Mouse (Mus musculus) G1E (cell line): Measurements from ENCODE around the gene Cpsf7.

Source experiments
- CTCF ChIP-seq: IDR thresholded peaks from 2 replicates; pipeline ENCODE4 v1.5.1; 2012; ENCODE audit warnings: low read depth, low read length, inconsistent platforms, mixed read lengths
- GATA1 ChIP-seq: IDR thresholded peaks from 2 replicates; pipeline ENCODE4 v1.6.1; 2012; ENCODE audit warnings: borderline replicate concordance, low read length, inconsistent platforms, mixed read lengths
- TAL1 ChIP-seq: conservative IDR thresholded peaks from 2 replicates; pipeline ENCODE4 v1.6.1; 2012; ENCODE audit warnings: low read depth, low read length, inconsistent platforms, mixed read lengths

DNA sequence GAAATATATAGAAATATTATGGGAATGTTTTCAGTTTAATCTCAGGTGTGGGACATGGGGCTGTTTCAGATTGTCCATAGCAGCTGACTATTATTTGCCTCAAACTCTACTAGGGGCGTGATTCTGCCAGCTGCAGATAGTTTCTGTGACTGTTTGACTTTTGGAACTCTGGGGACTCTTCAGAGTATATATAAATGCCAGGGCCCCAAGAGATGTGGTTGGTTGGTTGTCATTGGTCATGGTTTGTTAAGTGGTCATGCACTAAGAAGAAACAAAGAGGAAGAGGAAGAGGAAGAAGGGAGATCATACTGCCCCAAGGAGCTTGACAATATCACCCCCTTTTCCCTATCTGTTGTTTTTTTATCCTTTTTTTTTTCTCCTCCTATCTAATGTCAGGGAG is 3.1 kb upstream of the Cpsf7 start:
- TF ChIP-seq CTCF (no peak), TAL1 (no peak), GATA1 (no peak)
